Mouse (Mus musculus) fat pad, adult 2 months (tissue): ENCODE measurements around the gene Ccer2.

ENCODE experiments used
- DNase-seq: peaks from one replicate; pipeline ENCODE4 v3.0.0-alpha.2; 2011; ENCODE audit warnings: low read depth, low spot score; ENCODE audit errors: extremely low read depth

Gene Ccer2

GRCm38 (mm10) chr7:28756079-28756478, at the start of gene Ccer2:
Gene Ccer2, plus strand, starts transcription at chr7:28756174.
- DNase-seq: no peak

- no peak for DNase-seq
These were observed 46.5 kb upstream of the Ccer2 start for GRCm38 (mm10) chr7:28709454-28709853.

- no peak for DNase-seq
These were observed 45.0 kb upstream of the Ccer2 start for GRCm38 (mm10) chr7:28710962-28711361.

- no peak for DNase-seq
These were observed 41.3 kb upstream of the Ccer2 start for GRCm38 (mm10) chr7:28714667-28715066.

GRCm38 (mm10) chr7:28715598-28715997, 40.4 kb upstream of the Ccer2 start:
- DNase-seq: no peak

- no peak for DNase-seq
These were observed 39.2 kb upstream of the Ccer2 start, which contains the start of gene Fbxo17 for GRCm38 (mm10) chr7:28716590-28717281. Gene Fbxo17, plus strand, starts transcription at chr7:28716804.

- DNase-seq: no peak
These were observed 38.2 kb upstream of the Ccer2 start for GRCm38 (mm10) chr7:28717726-28718125.

GRCm38 (mm10) chr7:28719159-28719558, 36.8 kb upstream of the Ccer2 start:
- DNase-seq: no peak

GRCm38 (mm10) chr7:28719650-28720049, 36.3 kb upstream of the Ccer2 start:
- DNase-seq: no peak

- DNase-seq: no peak
These were observed 35.0 kb upstream of the Ccer2 start for GRCm38 (mm10) chr7:28720753-28721537.

GRCm38 (mm10) chr7:28722079-28722478, 33.9 kb upstream of the Ccer2 start:
- DNase-seq: no peak

- no peak for DNase-seq
These were observed 31.4 kb upstream of the Ccer2 start for GRCm38 (mm10) chr7:28724613-28725012.

- no peak for DNase-seq
These were observed 29.4 kb upstream of the Ccer2 start for GRCm38 (mm10) chr7:28726600-28726999.

- DNase-seq: no peak
These were observed 28.2 kb upstream of the Ccer2 start for GRCm38 (mm10) chr7:28727649-28728340.

- DNase-seq: no peak
These were observed 23.4 kb upstream of the Ccer2 start for GRCm38 (mm10) chr7:28732341-28733142.

GRCm38 (mm10) chr7:28733211-28733610, 22.8 kb upstream of the Ccer2 start:
- DNase-seq: no peak

GRCm38 (mm10) chr7:28735701-28736100, 20.3 kb upstream of the Ccer2 start:
- DNase-seq: no peak

- no peak for DNase-seq
These were observed 16.1 kb upstream of the Ccer2 start for GRCm38 (mm10) chr7:28739829-28740228.

GRCm38 (mm10) chr7:28740949-28741348, 15.0 kb upstream of the Ccer2 start:
- DNase-seq: no peak

- no peak for DNase-seq
These were observed 14.6 kb upstream of the Ccer2 start for GRCm38 (mm10) chr7:28741368-28741708.
